Mouse (Mus musculus) small intestine, adult 2 months (tissue): ENCODE results near the gene Trp53bp1. TPM values are rescaled to one million over a fixed set of nuclear protein-coding genes. Genes with fewer than 3 reads are reported as not detected.

Experiments used
- H3K27ac ChIP-seq: fragments of 200-500 bp; 2 replicates; pipeline ENCODE4 v1.5.1; 2012; ENCODE audit warnings: low read depth, low read length, control low read depth, inconsistent platforms; ENCODE audit not compliant: insufficient read depth
- H3K27me3 ChIP-seq: fragments of 200-500 bp; 2 replicates; pipeline ENCODE4 v1.6.1; 2012; ENCODE audit warnings: mild to moderate bottlenecking, moderate library complexity, low read length, inconsistent platforms; ENCODE audit not compliant: control insufficient read depth, insufficient read depth
- H3K36me3 ChIP-seq: fragments of 200-500 bp; 2 replicates; pipeline ENCODE4 v1.6.1; 2012; ENCODE audit warnings: mild to moderate bottlenecking, low read length, control low read depth, inconsistent platforms; ENCODE audit not compliant: control insufficient read depth, insufficient read depth
- H3K4me1 ChIP-seq: fragments of 200-500 bp; 2 replicates; pipeline ENCODE4 v1.6.1; 2012; ENCODE audit warnings: low read length, inconsistent platforms, mixed read lengths; ENCODE audit not compliant: control insufficient read depth, insufficient read depth, insufficient read length
- H3K4me3 ChIP-seq: fragments of 200-500 bp; 2 replicates; pipeline ENCODE4 v1.5.1; 2012; ENCODE audit warnings: low read depth, mild to moderate bottlenecking, control low read depth, inconsistent platforms, low read length, moderate library complexity
- CTCF ChIP-seq: fragments of 200-500 bp; IDR thresholded peaks from 2 replicates; pipeline ENCODE4 v1.5.1; 2012; ENCODE audit warnings: low read depth, mild to moderate bottlenecking, control low read depth, inconsistent platforms, low read length, moderate library complexity, mixed read lengths; ENCODE audit not compliant: insufficient replicate concordance, insufficient read length; ENCODE audit errors: extremely low read depth
- POLR2A ChIP-seq: fragments of 200-500 bp; IDR thresholded peaks from 2 replicates; pipeline ENCODE4 v1.6.1; 2012; ENCODE audit warnings: low read depth, mild to moderate bottlenecking, control low read depth, inconsistent platforms, low read length, moderate library complexity
- WGBS: fragments of 180-500 bp; shearing (Covaris S2); methylation state at CpG from one replicate; pipeline ENCODE4 v1.1.7; 2018; 5-methylcytosine and 5-hydroxymethylcytosine counted together
- polyA plus RNA-seq: library from polyadenylated mRNA; depleted of rRNA; stranded (reverse); fragments of >200 nt; gene quantifications from 2 replicates; pipeline ENCODE4 v1.2.3, GENCODE M21; 2012

Gene Trp53bp1
- polyA plus RNA-seq, 1 experiment, result 9.5 TPM

DNA sequence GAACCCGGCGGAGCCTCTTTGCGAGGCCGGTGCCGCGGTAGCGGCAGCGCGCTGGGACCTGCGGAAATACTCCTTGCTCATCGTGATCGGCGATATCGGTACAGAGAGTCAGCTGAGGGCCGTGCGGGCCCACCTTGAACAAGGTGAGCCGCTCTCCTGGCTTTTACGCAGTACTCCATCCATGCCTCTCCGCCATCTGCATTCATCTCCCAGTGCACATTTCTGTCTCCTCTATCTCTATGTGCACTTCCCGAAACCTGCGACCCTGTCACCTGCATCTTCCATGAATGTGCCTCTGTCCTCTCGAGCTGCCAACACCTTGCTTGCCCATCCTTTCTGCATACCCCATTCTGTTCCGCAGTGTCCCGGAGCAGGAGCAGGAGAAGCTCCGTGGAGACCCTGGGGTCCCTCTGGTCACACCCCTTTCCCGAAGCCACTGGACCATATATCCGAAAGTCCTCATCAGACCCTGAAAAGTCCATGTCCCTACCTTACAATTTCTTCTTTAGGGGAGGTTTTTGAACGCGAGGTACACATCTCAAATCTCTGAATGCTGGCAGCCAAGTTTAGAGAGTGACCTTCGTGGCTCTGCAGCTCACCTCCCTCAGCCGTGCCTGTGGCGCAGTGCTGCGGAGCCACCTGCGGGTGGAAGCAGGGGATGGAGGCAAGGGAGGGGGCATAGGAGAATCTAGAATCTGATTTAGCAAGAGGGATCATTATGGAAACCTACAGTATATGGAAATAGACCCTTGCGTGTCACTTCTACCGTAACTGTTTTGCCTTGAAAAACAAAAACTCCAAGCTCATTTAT, 18.7 kb upstream of the Trp53bp1 start:
- 6% methylated on average over 36 of the region's 36 CpGs for WGBS
- H3K36me3 ChIP-seq, result no peaks in the 10 kb centered on the region
- H3K4me1 ChIP-seq, result peaks cover 14% of the 10 kb centered on the region
- H3K27me3 ChIP-seq, result peaks cover 20% of the 10 kb centered on the region
- TF ChIP-seq POLR2A (no peak), CTCF (no peak)
- H3K27ac ChIP-seq, result no peak overlapping the region
- H3K4me3 ChIP-seq, result peak overlapping the region; percentile 65

GRCm38 (mm10) chr2:121288901-121289729, 17.9 kb upstream of the Trp53bp1 start, which contains the start of gene Map1a:
Gene Map1a, plus strand, starts transcription at chr2:121289600.
- WGBS, result 2% methylated on average over 48 of the region's 48 CpGs
- Histone ChIP-seq H3K4me1 (peaks cover 8% of the 10 kb centered on the region), H3K27me3 (peaks cover 17% of the 10 kb centered on the region), H3K36me3 (no peaks in the 10 kb centered on the region), H3K27ac (no peak within 1 kb of the TSS), H3K4me3 (peak within 1 kb of the TSS; percentile 65)
- TF ChIP-seq POLR2A (no peak), CTCF (no peak)

GRCm38 (mm10) chr2:121287850-121288249, 16.6 kb upstream of the Trp53bp1 start:
- 74% methylated on average over 2 of the region's 2 CpGs for WGBS
- TF ChIP-seq CTCF, result no peak
- no peak for TF ChIP-seq POLR2A
- Histone ChIP-seq H3K4me1 (peaks cover 6% of the 10 kb centered on the region), H3K36me3 (no peaks in the 10 kb centered on the region), H3K27ac (no peak overlapping the region), H3K4me3 (no peak overlapping the region), H3K27me3 (peaks cover 10% of the 10 kb centered on the region)

DNA sequence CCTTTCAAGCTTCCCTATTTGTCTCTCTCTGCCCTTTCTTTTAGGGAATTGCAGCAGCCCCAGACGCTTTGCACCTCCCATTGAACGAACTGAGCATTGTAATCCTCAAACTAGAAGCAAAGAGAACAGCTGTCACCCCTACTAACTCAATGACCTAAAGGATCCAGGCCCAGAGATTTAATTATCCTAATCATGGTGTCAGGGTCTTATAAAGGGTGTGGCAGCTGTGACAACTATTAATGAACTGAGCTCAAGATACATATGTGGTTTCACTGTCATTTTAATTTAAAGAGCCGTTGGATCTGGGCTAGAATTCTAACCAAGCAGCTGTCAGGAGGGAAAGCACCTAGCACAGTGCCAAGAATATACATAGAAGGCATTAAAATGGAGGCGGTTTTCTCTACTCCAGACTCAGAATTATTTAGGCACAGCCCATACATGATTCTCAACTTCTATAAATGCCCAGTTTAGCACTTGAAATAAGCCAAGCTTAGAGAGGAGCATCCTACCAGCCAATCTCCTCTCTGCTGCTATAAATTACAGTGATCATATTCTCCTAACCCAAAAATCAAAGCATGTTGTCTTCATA, 815 bp upstream of the Trp53bp1 start:
- Histone ChIP-seq H3K27me3 (no peaks in the 10 kb centered on the region), H3K4me1 (no peaks in the 10 kb centered on the region), H3K36me3 (peaks cover 3% of the 10 kb centered on the region; the same call in 1 of the 2 replicates), H3K27ac (no peak overlapping the region), H3K4me3 (no peak overlapping the region)
- no peak for TF ChIP-seq POLR2A
- no peak for TF ChIP-seq CTCF
- 17% methylated on average over 4 of the region's 4 CpGs for WGBS

DNA sequence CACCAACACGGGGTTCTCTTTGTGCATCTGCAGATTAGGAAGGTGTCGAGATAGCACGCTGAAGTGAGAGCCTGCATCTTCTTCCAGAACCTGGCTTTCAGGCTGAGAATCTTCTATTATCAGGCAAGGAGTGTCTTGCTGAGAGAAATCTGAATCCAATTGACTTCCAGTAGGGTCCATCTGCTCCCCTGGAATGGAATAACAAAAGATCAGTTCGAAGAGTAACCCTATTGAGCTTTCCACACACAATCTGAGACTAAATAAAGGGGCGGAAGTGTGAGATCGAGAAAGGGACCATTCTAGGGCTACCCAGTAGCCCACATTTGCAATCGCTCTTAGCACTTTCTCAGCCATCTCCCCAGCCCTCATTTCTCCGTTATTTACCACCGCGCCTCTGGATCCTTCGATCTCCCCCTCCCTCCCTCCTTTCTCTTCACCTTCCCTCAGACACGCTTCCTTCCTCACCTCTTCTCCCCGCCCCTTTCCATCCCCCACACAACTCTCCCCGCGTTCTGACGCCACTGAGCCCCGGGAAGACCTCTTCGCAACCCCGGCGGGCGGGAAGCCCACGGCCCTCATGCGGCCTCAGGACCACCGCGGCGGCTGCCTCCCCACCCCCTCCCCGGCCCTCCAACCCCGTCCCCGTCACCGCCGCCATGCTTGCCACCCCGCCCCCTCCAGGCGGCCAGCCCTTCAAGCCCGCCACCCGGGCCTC, 529 bp downstream of the Trp53bp1 start:
- TF ChIP-seq POLR2A (no peak), CTCF (no peak)
- Histone ChIP-seq H3K4me1 (no peaks in the 10 kb centered on the region), H3K4me3 (peak overlapping the region; percentile 88), H3K27me3 (no peaks in the 10 kb centered on the region), H3K36me3 (peaks cover 3% of the 10 kb centered on the region; the same call in 1 of the 2 replicates), H3K27ac (no peak overlapping the region)
- 3% methylated on average over 35 of the region's 35 CpGs for WGBS

GRCm38 (mm10) chr2:121268446-121268845, 2.8 kb downstream of the Trp53bp1 start:
- no peak overlapping the region for H3K4me3 ChIP-seq
- H3K27ac ChIP-seq, result no peak overlapping the region
- H3K36me3 ChIP-seq, result peaks cover 3% of the 10 kb centered on the region; the same call in 1 of the 2 replicates
- TF ChIP-seq POLR2A (no peak), CTCF (no peak)
- WGBS, result 35% methylated on average over 8 of the region's 8 CpGs
- no peaks in the 10 kb centered on the region for H3K27me3 ChIP-seq
- no peaks in the 10 kb centered on the region for H3K4me1 ChIP-seq

DNA sequence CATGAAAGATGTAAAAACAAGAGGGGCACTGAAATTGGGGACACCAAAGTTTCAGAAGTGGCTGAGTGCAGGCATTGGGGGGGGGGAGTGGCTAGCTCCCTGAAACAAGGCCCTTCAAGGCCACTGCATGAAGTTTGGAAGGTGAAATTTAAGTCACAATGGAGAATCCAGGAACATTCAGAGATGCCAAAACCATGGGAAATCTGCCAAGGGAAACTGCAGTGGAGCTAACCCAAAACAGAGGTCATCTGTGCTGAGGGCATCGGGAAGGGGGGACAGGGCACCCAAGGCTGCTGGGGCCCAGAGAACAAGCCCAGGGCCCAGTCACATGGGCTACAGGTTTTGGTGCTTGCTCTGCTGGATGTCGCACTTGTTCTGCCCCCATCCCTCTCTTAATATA, 21.4 kb downstream of the Trp53bp1 start:
- Histone ChIP-seq H3K36me3 (peaks cover 46% of the 10 kb centered on the region), H3K27me3 (no peaks in the 10 kb centered on the region), H3K4me1 (no peaks in the 10 kb centered on the region), H3K4me3 (no peak overlapping the region), H3K27ac (no peak overlapping the region)
- WGBS, result 88% methylated on average over 2 of the region's 2 CpGs
- TF ChIP-seq CTCF, result no peak
- TF ChIP-seq POLR2A, result no peak
